Mouse (Mus musculus) heart, embryonic 12.5 days (tissue): ENCODE measurements around the gene Amotl2. TPM values are rescaled to one million over a fixed set of nuclear protein-coding genes. Genes with fewer than 3 reads are reported as not detected.

Source experiments
- ATAC-seq: fragments of 200-750 bp; cut with Nextera tagmentation; 2 replicates; pipeline ENCODE4 v1.8.0; 2017; ENCODE audit warnings: moderate TSS enrichment, moderate library complexity; ENCODE audit not compliant: insufficient number of reproducible peaks, low FRiP score
- H3K27ac ChIP-seq: fragments of 300-500 bp; sonication (generic); 2 replicates; pipeline ENCODE4 v1.5.1; 2016; ENCODE audit warnings: mild to moderate bottlenecking, moderate library complexity; ENCODE audit not compliant: poor library complexity, severe bottlenecking
- H3K27me3 ChIP-seq: fragments of 300-500 bp; sonication (generic); replicated peaks from 2 replicates; pipeline ENCODE4 v1.6.1; 2016; ENCODE audit warnings: mild to moderate bottlenecking, moderate library complexity
- H3K36me3 ChIP-seq: fragments of 300-500 bp; sonication (generic); 2 replicates; pipeline ENCODE4 v1.6.1; 2016; ENCODE audit warnings: mild to moderate bottlenecking, moderate library complexity
- H3K4me1 ChIP-seq: fragments of 300-500 bp; sonication (generic); replicated peaks from 2 replicates; pipeline ENCODE4 v1.6.1; 2016; ENCODE audit warnings: mild to moderate bottlenecking
- H3K4me2 ChIP-seq: fragments of 300-500 bp; sonication (generic); 2 replicates; pipeline ENCODE4 v1.6.1; 2016; ENCODE audit warnings: mild to moderate bottlenecking, moderate library complexity
- H3K4me3 ChIP-seq: fragments of 300-500 bp; sonication (generic); 2 replicates; pipeline ENCODE4 v1.5.1; 2016; ENCODE audit warnings: mild to moderate bottlenecking
- H3K9ac ChIP-seq: fragments of 300-500 bp; sonication (generic); 2 replicates; pipeline ENCODE4 v1.6.1; 2016; ENCODE audit warnings: mild to moderate bottlenecking, moderate library complexity
- H3K9me3 ChIP-seq: fragments of 300-500 bp; sonication (generic); replicated peaks from 2 replicates; pipeline ENCODE4 v1.6.1; 2016; ENCODE audit warnings: mild to moderate bottlenecking, moderate library complexity
- WGBS: fragments of 180-500 bp; shearing (Covaris S2); methylation state at CpG from one replicate; pipeline ENCODE4 v1.1.7; 2016; 5-methylcytosine and 5-hydroxymethylcytosine counted together
- polyA plus RNA-seq: library from polyadenylated mRNA; unstranded; fragments of >200 nt; fragmentation: Nextera tagmentation; extraction: Ambion mirVana; gene quantifications from 2 replicates; pipeline ENCODE4 v1.2.1, GENCODE M21; 2016

Amotl2 gene
- polyA plus RNA-seq, 1 experiment from 2014 or later: 59.2 TPM

DNA sequence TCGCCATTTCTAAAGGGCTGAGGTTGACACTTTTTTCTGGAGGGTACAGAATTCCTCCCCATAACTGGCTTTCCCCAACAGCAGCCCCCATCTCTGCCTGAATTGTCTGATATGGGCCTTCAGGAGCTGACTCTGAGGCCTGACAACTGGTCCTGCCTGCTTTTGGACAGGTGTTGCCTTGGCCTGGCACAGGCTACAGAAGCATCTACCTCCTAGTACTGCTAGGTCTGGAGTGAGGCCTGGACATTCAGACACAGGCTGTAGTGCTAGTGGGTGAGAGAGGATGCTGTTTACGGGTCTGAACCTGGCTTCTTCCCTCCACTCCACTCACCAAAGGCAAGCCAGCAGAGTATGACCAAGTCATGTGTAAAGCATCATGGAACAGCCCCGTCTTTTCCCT, 10.3 kb downstream of the Amotl2 start:
- peaks cover 97% of the 10 kb centered on the region for H3K36me3 ChIP-seq
- WGBS: 49% methylated on average over 3 of the region's 3 CpGs
- H3K4me3 ChIP-seq: no peak overlapping the region

DNA sequence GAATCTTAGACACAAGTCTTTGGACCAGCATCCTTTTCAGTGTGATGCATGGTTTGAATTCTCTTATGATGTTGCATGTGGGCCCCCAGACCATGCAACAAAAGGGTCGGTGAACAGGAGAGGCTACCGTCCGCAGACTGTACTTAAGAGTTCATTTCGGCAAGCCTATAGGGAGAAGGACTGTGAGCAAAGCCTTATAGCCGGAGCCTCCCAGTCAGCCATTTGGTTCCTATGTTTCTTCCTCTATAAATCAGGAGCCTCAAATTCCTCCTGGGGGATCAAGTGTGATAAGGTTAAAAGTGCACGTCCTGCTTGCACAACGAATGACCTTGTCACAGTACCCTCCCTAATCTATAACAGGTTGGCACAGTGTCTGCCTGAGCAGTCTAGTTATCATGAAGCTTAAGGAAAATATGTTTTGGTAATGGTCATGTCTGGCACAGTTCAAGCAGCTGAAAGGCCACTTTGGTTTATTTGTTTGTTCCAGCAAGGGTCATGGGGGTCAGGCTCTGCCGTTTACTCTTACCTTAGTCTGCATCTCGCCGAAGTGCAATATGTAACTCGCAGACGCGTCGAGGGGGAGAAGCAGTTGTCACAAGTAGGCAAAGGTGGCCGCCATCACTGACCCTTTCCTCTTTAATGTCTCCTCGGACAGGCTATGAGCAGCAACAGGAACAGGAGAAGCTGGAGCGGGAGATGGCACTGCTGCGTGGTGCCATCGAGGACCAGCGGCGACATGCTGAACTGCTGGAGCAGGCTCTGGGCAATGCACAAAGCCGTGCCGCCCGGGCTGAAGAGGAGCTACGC, 11.4 kb downstream of the Amotl2 start:
- WGBS: 74% methylated on average over 25 of the region's 25 CpGs
- H3K27ac ChIP-seq: peak overlapping the region; percentile 89
- H3K4me1 ChIP-seq: peaks cover 83% of the 10 kb centered on the region
- peak overlapping the region; percentile 9; the same call in 1 of the 2 replicates for H3K4me2 ChIP-seq
- no peaks in the 10 kb centered on the region for H3K27me3 ChIP-seq
- peaks cover 96% of the 10 kb centered on the region for H3K36me3 ChIP-seq
- ATAC-seq: no peak
- H3K9ac ChIP-seq: peak overlapping the region; percentile 40; the same call in 1 of the 2 replicates
- no peaks in the 10 kb centered on the region for H3K9me3 ChIP-seq
- H3K4me3 ChIP-seq: no peak overlapping the region

More for the DNA sequence above, 10.3 kb downstream of the Amotl2 start:
- ATAC-seq: no peak
- no peaks in the 10 kb centered on the region for H3K9me3 ChIP-seq
- H3K4me1 ChIP-seq: peaks cover 88% of the 10 kb centered on the region
- H3K27ac ChIP-seq: peak overlapping the region; percentile 89
- H3K4me2 ChIP-seq: peak overlapping the region; percentile 61
- H3K9ac ChIP-seq: peak overlapping the region; percentile 56
- no peaks in the 10 kb centered on the region for H3K27me3 ChIP-seq

DNA sequence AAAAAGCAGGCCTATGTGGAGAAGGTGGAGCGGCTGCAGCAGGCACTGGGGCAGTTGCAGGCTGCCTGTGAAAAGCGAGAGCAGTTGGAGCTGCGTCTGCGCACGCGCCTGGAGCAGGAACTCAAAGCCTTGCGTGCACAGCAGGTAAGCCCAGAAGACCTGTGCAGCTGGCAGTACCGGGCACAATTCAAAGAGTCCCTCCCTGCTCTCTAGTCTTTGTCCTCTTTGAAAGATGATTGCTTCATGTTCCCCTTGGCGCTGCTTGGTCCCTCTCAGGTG, 11.9 kb downstream of the Amotl2 start:
- Histone ChIP-seq H3K36me3 (peaks cover 94% of the 10 kb centered on the region), H3K27me3 (no peaks in the 10 kb centered on the region), H3K4me1 (peaks cover 77% of the 10 kb centered on the region), H3K4me3 (no peak overlapping the region), H3K4me2 (no peak overlapping the region), H3K27ac (peak overlapping the region; percentile 89; the same call in 1 of the 2 replicates), H3K9ac (peak overlapping the region; percentile 40; the same call in 1 of the 2 replicates), H3K9me3 (no peaks in the 10 kb centered on the region)
- ATAC-seq: no peak
- WGBS: 94% methylated on average over 9 of the region's 9 CpGs

DNA sequence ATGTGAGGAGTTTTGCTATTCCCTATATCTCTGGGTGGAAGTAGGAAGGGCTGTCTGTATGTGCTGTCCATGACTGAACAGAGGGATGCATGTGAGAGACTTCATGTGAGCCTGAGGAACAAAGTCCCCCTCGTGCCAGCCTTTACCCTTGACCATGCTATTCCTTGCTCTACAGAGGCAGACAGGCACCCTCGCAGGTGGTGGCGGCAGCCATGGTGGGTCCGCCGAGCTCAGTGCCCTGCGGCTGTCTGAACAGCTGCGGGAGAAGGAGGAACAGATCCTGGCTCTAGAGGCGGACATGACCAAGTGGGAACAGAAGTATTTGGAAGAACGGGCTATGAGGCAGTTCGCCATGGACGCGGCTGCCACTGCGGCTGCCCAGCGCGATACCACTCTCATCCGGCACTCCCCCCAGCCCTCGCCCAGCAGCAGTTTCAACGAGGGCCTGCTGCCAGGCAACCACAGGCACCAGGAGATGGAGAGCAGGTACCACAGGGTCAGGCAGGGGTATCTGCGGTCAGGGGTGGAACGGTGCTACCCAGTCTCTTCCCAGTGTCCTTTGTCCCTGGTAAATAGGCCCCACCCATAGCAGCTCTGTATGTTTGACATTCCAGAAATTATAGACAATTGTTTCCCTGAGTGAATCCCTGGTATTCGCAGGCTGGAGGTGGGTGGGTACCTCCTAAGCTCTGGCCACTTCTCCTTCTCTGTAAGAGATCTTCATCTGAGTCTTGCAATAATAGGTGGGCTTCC, 12.8 kb downstream of the Amotl2 start:
- Histone ChIP-seq H3K4me1 (peaks cover 69% of the 10 kb centered on the region), H3K27me3 (no peaks in the 10 kb centered on the region), H3K27ac (peak overlapping the region; percentile 8; the same call in 1 of the 2 replicates), H3K36me3 (peaks cover 93% of the 10 kb centered on the region), H3K9ac (no peak overlapping the region), H3K4me3 (no peak overlapping the region), H3K9me3 (no peaks in the 10 kb centered on the region), H3K4me2 (no peak overlapping the region)
- 87% methylated on average over 21 of the region's 21 CpGs for WGBS
- ATAC-seq: no peak

DNA sequence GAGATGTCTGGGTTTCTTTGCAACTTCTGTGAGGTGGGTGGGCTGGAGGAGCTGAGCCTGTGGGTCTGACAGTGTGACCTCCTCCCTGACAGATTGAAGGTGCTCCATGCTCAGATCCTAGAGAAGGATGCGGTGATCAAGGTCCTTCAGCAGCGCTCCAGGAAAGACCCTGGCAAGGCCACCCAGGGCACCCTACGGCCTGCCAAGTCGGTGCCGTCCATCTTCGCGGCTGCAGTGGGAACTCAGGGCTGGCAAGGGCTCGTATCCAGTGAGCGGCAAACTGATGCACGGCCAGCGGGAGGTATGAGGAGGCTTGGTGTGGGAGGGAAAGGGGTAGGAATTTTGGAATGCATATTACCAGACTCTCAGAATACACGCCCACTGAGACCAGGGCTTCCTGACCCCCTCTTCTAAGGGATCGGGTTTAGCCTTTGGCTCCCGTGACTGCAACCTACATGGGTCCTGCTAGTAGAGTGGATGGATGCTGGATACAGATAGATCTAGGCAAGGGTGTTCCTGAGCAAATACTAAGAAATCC, 13.5 kb downstream of the Amotl2 start:
- H3K27me3 ChIP-seq: no peaks in the 10 kb centered on the region
- ATAC-seq: no peak
- H3K27ac ChIP-seq: peak overlapping the region; percentile 8; the same call in 1 of the 2 replicates
- H3K9me3 ChIP-seq: no peaks in the 10 kb centered on the region
- H3K4me2 ChIP-seq: no peak overlapping the region
- peaks cover 62% of the 10 kb centered on the region for H3K4me1 ChIP-seq
- WGBS: 83% methylated on average over 14 of the region's 14 CpGs
- peaks cover 87% of the 10 kb centered on the region for H3K36me3 ChIP-seq
- no peak overlapping the region for H3K9ac ChIP-seq
- H3K4me3 ChIP-seq: no peak overlapping the region

DNA sequence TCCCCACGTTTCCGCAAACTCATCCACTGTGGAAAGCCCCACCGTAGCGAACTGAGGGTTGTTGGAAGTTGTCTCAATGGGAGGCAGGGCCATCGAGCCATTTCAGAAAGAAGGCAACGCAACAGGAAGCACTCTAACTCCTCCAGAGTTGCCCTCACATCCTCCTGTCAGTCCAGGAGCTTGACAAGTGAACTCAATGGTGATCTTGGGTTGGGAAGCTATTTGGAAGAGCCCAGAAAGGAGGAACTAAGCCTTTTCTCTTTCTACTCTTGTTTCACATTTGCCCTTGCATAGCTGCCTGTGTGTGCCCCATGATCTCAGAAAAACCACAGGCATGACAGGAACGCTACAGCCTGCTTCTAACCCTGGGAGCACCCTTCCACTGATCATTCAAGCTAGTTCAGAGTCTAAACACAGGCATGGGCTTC, 14.6 kb downstream of the Amotl2 start:
- Histone ChIP-seq H3K4me1 (peaks cover 56% of the 10 kb centered on the region), H3K4me3 (no peak overlapping the region), H3K36me3 (peaks cover 76% of the 10 kb centered on the region), H3K4me2 (no peak overlapping the region), H3K9me3 (no peaks in the 10 kb centered on the region), H3K27ac (no peak overlapping the region), H3K27me3 (no peaks in the 10 kb centered on the region), H3K9ac (no peak overlapping the region)
- no peak for ATAC-seq
- WGBS: 71% methylated on average over 7 of the region's 7 CpGs

DNA sequence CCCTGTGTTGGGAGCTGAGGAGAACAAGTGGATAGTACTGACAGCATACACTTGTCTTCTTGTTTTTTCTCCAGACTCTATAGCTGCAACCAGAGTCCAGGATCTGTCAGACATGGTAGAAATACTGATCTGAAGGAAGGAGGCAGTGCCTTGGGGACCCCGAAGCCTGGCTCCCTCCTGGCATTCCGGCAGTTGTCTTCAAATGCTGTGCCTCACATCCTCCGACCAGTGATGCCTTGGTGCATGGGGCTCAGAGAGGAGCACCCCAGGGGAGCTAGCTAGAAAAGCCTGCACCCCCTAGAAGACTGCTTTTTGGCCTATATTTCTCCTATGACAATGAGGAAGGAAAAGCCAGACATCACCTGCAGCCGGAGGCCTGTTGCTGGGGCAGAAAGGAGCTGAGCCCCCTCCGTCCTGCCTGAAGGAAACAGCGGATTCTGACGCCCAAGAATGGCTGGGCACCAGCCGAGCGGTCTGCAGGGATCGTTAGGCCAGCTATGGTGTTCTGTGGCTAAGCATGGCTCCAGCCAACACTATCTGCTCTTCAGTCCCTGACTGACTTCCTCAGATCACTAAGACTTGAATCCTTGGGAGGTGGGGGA, 15.2 kb downstream of the Amotl2 start:
- peaks cover 51% of the 10 kb centered on the region for H3K4me1 ChIP-seq
- no peak overlapping the region for H3K4me2 ChIP-seq
- H3K4me3 ChIP-seq: no peak overlapping the region
- H3K9me3 ChIP-seq: no peaks in the 10 kb centered on the region
- H3K36me3 ChIP-seq: peaks cover 73% of the 10 kb centered on the region
- ATAC-seq: no peak
- H3K27me3 ChIP-seq: no peaks in the 10 kb centered on the region
- 76% methylated on average over 10 of the region's 10 CpGs for WGBS
- H3K27ac ChIP-seq: 0 out of 2 replicates have a peak overlapping the region, but pooled peaks have one; percentile 10
- no peak overlapping the region for H3K9ac ChIP-seq

DNA sequence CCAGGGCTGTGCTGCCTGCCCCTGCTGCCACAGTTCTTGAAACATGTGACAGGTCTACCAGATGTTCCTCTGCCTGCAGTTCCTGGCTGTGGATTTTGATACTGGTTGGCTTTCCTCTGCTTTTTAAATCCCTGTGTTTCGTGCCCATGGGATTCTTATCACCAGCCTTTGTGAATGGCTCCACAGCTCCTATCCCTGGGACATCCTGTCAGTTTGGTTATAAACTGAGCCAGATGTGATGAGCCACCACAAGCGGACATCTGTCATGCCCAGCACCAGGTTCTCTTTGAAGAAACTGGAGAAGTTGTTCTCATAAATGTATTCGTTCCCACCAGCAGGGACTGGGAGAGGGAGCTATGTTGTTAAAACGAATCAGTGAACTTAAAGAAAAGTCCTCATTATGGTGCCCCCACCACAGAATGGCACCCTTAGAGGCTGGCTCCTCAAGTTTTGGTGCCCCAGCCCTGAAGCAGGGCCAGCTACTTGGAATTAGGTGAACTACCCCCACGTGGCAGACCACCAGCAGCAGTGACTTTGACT, 15.9 kb downstream of the Amotl2 start:
- 69% methylated on average over 5 of the region's 5 CpGs for WGBS
- H3K4me3 ChIP-seq: no peak overlapping the region
- no peaks in the 10 kb centered on the region for H3K27me3 ChIP-seq
- ATAC-seq: no peak
- H3K9me3 ChIP-seq: no peaks in the 10 kb centered on the region
- H3K36me3 ChIP-seq: peaks cover 66% of the 10 kb centered on the region
- H3K4me1 ChIP-seq: peaks cover 50% of the 10 kb centered on the region
- no peak overlapping the region for H3K4me2 ChIP-seq
- no peak overlapping the region for H3K9ac ChIP-seq
- H3K27ac ChIP-seq: peak overlapping the region; percentile 10; the same call in 1 of the 2 replicates

DNA sequence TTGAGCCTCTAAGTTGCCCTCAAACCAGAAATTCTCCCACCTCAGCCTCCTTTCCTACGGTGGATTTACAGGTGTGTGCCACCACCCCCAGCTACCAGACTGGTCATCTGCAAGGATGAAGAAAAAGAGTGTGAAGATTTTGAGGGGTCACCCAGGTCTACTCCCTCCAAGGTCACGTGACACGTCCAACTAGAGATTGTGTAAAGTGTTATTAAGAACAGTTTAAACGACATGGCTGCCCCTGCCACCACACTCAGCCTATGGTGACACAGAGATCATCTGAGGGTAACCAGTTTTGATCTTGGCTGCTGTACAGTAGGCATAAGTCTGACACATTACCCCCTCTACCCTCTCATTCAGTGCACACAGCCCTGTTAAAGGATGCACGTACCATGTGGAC, 17.0 kb downstream of the Amotl2 start:
- Histone ChIP-seq H3K4me1 (peaks cover 42% of the 10 kb centered on the region), H3K27ac (no peak overlapping the region), H3K9me3 (no peaks in the 10 kb centered on the region), H3K27me3 (no peaks in the 10 kb centered on the region), H3K4me3 (no peak overlapping the region), H3K4me2 (no peak overlapping the region), H3K36me3 (peaks cover 55% of the 10 kb centered on the region), H3K9ac (no peak overlapping the region)
- no peak for ATAC-seq
- WGBS: 78% methylated on average over 5 of the region's 5 CpGs

DNA sequence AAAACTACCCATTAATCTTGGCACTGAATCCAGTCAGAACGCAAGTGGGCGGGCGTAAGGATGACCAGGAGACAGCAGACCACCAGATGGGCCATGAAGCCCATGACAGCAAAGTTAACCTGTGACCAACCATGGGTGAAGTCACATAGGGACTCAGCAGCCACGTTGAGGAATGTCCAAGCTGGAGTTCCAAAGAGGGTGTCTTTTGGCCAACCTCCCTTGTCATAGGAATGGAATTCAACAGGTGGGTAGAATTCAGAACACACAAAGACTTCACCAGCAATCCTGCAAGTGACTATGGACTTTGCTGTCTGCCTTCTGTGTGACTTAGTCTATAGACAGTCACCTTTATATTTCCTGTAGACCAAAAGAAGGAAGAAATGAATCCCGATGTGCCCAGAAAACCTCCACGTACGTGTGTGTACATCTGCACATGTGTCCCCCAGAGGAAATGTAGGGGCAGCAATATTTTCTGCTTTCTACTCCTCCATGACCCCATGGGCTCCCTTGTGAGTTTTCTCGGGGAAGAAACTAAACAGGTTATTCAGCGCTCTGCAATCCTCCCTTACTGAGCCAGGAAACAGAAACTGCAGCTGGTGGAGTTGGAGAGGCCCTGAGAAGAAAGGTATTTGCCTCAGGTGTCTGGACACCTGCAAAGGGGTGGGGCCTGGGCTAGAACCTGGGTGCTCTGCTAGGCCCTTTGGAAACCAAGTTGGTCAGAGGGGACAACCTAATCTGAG, 17.7 kb downstream of the Amotl2 start:
- no peak overlapping the region for H3K27ac ChIP-seq
- peaks cover 37% of the 10 kb centered on the region for H3K4me1 ChIP-seq
- ATAC-seq: no peak

More for the DNA sequence above, 17.7 kb downstream of the Amotl2 start:
- WGBS: 76% methylated on average over 9 of the region's 9 CpGs
- Histone ChIP-seq H3K4me2 (no peak overlapping the region), H3K9ac (no peak overlapping the region), H3K36me3 (peaks cover 48% of the 10 kb centered on the region), H3K4me3 (no peak overlapping the region), H3K27me3 (no peaks in the 10 kb centered on the region), H3K9me3 (no peaks in the 10 kb centered on the region)
